Mouse (Mus musculus) limb, embryonic 10.5 days (tissue): ENCODE results near the gene Tmed1. TPM values are rescaled to one million over a fixed set of nuclear protein-coding genes. Genes with fewer than 3 reads are reported as not detected.

Source experiments
- DNase-seq: peaks from one replicate; pipeline ENCODE4 v3.0.0-alpha.2; 2017; ENCODE audit warnings: low spot score
- H3K27ac ChIP-seq: fragments of 300-500 bp; sonication (generic); 2 replicates; pipeline ENCODE4 v1.5.1; 2016; ENCODE audit warnings: mild to moderate bottlenecking
- H3K27me3 ChIP-seq: fragments of 300-500 bp; sonication (generic); 2 replicates; pipeline ENCODE4 v1.6.1; 2016; ENCODE audit warnings: low read depth, mild to moderate bottlenecking; ENCODE audit not compliant: poor library complexity, severe bottlenecking
- H3K36me3 ChIP-seq: fragments of 300-500 bp; sonication (generic); 2 replicates; pipeline ENCODE4 v1.6.1; 2016; ENCODE audit warnings: mild to moderate bottlenecking, moderate library complexity
- H3K4me1 ChIP-seq: fragments of 300-500 bp; sonication (generic); 2 replicates; pipeline ENCODE4 v1.6.1; 2016
- H3K4me3 ChIP-seq: fragments of 300-500 bp; sonication (generic); 2 replicates; pipeline ENCODE4 v1.5.1; 2016; ENCODE audit warnings: mild to moderate bottlenecking, moderate library complexity
- H3K9me3 ChIP-seq: fragments of 300-500 bp; sonication (generic); replicated peaks from 2 replicates; pipeline ENCODE4 v1.6.1; 2016; ENCODE audit warnings: mild to moderate bottlenecking
- WGBS: fragments of 180-500 bp; shearing (Covaris S2); methylation state at CpG from one replicate; pipeline ENCODE4 v1.1.7; 2016; 5-methylcytosine and 5-hydroxymethylcytosine counted together
- polyA plus RNA-seq: library from polyadenylated mRNA; unstranded; fragments of >200 nt; fragmentation: Nextera tagmentation; extraction: Ambion mirVana; gene quantifications from 2 replicates; pipeline ENCODE4 v1.2.1, GENCODE M21; 2016

The Tmed1 gene
- polyA plus RNA-seq, 1 experiment from 2014 or later = 137 TPM

DNA sequence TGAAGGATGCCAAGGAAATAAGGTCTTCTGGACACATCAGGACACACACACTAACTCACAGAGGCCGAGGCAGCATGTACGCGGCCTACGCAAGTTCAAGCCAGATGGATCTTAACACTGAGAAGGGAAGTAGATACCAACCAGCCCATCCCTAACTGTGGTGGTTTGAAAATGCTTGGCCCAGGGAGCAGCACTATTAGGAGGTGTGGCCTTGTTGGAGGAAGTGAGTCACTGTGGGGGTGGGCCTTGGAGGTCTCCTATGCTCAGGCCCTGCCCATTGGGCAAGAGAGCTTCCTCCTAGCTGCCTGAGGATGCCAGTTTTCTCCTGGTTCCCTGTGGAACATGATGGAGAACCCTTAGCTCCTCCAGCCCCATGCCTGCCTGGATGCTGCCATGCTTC is 3.4 kb upstream of the Tmed1 start:
- WGBS = 98% methylated on average over 4 of the region's 4 CpGs
- H3K36me3 ChIP-seq = peaks cover 8% of the 10 kb centered on the region
- no peak overlapping the region for H3K4me3 ChIP-seq
- H3K9me3 ChIP-seq = no peaks in the 10 kb centered on the region
- H3K4me1 ChIP-seq = peaks cover 16% of the 10 kb centered on the region
- no peaks in the 10 kb centered on the region for H3K27me3 ChIP-seq
- H3K27ac ChIP-seq = no peak overlapping the region
- no peak for DNase-seq

DNA sequence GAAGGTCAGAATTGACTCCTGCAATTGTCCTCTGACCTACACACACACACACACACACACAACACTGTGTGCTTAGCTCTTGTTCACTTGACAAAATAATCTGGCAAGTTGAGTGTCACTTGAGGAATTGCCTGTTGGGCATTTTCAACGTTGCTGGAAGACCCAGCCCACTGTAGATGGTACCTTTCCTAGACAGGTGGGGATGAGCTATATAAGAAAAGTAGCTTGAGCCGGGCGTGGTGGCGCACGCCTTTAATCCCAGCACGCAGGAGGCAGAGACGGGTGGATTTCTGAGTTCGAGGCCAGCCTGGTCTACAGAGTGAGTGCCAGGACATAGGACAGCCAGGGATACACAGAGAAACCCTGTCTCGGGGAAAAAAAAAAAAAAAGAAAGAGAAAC is 1.0 kb upstream of the Tmed1 start:
- Histone ChIP-seq H3K36me3 (peaks cover 32% of the 10 kb centered on the region), H3K4me1 (peaks cover 16% of the 10 kb centered on the region), H3K4me3 (peak overlapping the region; percentile 75), H3K9me3 (no peaks in the 10 kb centered on the region), H3K27me3 (no peaks in the 10 kb centered on the region), H3K27ac (peak overlapping the region; percentile 91)
- WGBS = 84% methylated on average over 9 of the region's 9 CpGs
- no peak for DNase-seq

DNA sequence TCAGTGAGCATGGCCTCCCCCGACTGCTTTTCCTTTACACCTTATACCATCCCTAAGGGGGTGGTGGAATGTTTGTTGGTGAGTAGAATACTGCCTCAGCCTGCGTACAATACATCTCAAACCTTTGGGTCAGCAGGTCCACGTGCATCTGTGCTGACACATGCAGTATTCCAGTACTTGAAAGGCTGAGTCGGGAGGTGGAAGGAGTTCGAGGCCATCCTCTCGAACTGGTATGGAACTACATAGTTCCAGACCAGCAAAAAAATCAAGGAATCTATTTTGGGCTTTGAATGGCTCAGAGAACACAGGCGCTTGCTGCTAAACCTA is 600 bp upstream of the Tmed1 start:
- Histone ChIP-seq H3K4me3 (peak overlapping the region; percentile 75), H3K36me3 (peaks cover 36% of the 10 kb centered on the region), H3K27me3 (no peaks in the 10 kb centered on the region), H3K27ac (peak overlapping the region; percentile 91), H3K4me1 (peaks cover 16% of the 10 kb centered on the region), H3K9me3 (no peaks in the 10 kb centered on the region)
- WGBS = 7% methylated on average over 7 of the region's 7 CpGs
- no peak for DNase-seq

DNA sequence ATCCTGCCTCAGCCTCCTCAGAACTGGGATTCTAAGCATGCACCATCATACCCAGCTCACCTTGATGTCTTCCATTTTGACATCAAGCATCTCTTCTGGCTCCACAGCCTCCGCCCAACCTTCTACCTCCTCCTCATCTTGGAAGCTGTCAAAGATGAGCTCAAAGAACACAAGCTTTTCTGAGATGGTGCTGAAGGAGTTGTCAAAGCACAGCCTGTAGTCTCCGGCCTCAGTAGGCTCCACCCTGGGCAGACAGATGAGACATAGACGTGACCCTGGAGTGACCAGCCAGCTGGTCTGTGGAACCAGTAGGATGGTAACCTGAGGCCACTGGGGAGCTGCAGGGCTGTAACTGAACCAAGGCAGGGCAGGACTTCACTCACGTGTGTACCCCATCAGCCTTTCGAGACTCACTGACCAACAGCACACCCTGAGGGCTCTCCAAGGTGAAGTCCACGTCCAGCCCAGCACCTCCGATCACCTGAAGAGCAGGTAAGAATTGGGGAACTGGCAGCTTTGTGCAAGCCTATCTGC is 1.1 kb downstream of the Tmed1 start:
- Histone ChIP-seq H3K36me3 (peaks cover 53% of the 10 kb centered on the region), H3K4me3 (peak overlapping the region; percentile 75), H3K27ac (peak overlapping the region; percentile 91; the same call in 1 of the 2 replicates), H3K4me1 (peaks cover 16% of the 10 kb centered on the region), H3K27me3 (no peaks in the 10 kb centered on the region), H3K9me3 (no peaks in the 10 kb centered on the region)
- DNase-seq = no peak
- 80% methylated on average over 7 of the region's 7 CpGs for WGBS

DNA sequence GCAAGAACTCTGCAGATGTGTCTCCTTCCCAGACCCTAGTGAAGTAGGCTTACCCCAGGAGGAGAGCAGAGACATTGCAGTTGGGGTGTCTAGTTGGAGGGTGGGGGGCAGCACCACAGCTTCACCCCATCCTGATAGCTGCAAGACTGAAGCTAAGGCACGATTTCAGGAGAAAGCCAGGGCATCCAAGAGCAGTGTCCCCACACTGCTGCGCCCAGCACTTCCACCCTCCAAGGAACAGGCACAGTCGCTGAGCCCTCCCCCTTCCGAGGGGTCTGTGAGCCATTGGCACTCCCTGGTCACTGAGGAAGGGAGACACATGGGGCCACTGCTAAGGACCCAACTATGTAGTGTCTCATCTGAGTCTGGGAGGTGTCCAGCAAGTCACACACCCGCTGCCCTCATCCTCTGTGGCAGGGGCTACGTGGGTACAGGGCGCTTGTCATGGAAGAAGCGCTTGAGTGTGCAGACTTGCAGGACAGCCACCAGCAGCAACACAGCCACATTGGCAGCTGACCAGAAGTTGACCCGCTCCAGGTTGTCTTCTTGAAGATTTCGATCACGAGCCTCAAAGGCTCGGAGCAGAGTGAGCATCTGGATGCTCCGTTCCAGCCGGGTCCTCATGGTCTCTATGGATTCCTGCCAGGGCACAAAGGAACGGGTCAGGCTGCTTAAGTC is 2.2 kb downstream of the Tmed1 start:
- H3K27me3 ChIP-seq = no peaks in the 10 kb centered on the region
- no peak for DNase-seq
- 93% methylated on average over 15 of the region's 15 CpGs for WGBS
- no peak overlapping the region for H3K27ac ChIP-seq
- no peaks in the 10 kb centered on the region for H3K9me3 ChIP-seq
- H3K4me1 ChIP-seq = peaks cover 16% of the 10 kb centered on the region
- no peak overlapping the region for H3K4me3 ChIP-seq
- peaks cover 63% of the 10 kb centered on the region for H3K36me3 ChIP-seq

GRCm38 (mm10) chr9:21505767-21506166 is 4.3 kb downstream of the Tmed1 start:
- H3K4me3 ChIP-seq = no peak overlapping the region
- H3K27ac ChIP-seq = no peak overlapping the region
- H3K27me3 ChIP-seq = no peaks in the 10 kb centered on the region
- H3K36me3 ChIP-seq = peaks cover 70% of the 10 kb centered on the region
- H3K9me3 ChIP-seq = no peaks in the 10 kb centered on the region
- DNase-seq = no peak
- H3K4me1 ChIP-seq = peaks cover 12% of the 10 kb centered on the region

- Histone ChIP-seq H3K36me3 (peaks cover 74% of the 10 kb centered on the region), H3K4me1 (0 out of 2 replicates have a peak, but pooled peaks cover 4% of the 10 kb centered on the region), H3K27ac (no peak overlapping the region)
These were observed 6.7 kb downstream of the Tmed1 start for GRCm38 (mm10) chr9:21503352-21503751.

DNA sequence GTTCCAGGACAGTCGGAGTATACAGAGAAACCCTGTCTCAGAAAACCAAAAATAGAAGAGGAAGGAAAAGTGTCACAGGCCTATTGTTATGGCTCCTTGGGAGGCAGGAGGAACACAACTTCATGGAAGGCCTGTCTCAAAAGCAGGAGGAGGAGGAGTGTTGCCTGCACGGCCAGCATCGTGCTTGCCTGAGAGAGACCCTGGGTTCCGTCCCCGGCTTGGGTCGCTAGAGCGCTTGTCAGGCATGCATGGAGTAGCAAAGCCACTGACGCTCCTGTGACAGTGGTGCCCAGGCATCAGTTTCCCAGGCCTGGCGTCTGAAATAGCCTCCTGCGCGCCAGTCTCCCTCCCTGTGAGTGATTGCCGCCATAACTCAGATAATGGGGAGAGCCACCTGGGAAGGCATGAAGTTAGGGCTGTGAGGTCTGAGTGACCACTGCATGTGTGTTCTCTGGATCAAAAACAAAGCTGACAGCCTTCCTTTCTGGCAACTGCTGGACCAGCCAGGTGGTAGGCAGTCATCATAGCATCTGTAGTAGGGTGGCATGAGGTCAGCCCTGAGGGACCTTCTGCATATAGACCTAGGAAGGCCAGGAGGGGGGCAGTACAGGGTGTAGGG is 11.7 kb downstream of the Tmed1 start:
- Histone ChIP-seq H3K27ac (peak overlapping the region; percentile 92), H3K4me3 (no peak overlapping the region), H3K4me1 (peaks cover 52% of the 10 kb centered on the region), H3K27me3 (no peaks in the 10 kb centered on the region), H3K36me3 (peaks cover 53% of the 10 kb centered on the region), H3K9me3 (no peaks in the 10 kb centered on the region)
- WGBS = 91% methylated on average over 12 of the region's 12 CpGs
- DNase-seq = no peak

More at GRCm38 (mm10) chr9:21503352-21503751, 6.7 kb downstream of the Tmed1 start:
- no peak for DNase-seq
- H3K27me3 ChIP-seq = no peaks in the 10 kb centered on the region
- no peak overlapping the region for H3K4me3 ChIP-seq
- 96% methylated on average over 8 of the region's 8 CpGs for WGBS
- no peaks in the 10 kb centered on the region for H3K9me3 ChIP-seq

DNA sequence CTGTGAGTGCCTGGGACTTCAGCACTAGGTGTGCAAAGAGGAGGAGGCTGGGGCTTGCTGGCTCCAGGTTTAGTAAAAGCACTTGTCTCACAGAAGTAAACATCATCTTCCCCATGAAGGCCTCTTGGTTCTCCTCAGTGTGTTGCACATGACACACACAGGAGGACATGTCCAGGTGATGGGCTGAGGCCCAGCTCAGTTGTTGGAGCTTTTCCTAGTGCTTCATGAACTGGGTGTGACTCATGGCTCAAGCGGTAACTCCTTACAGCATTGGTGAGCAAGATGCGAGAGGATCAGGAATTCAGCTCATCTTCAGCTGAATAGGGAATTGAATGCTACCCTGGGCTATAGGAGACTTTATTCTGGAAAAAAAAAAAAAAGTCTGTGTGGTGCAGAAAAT is 12.4 kb downstream of the Tmed1 start:
- Histone ChIP-seq H3K4me3 (peak overlapping the region; percentile 49; the same call in 1 of the 2 replicates), H3K36me3 (peaks cover 53% of the 10 kb centered on the region), H3K27ac (peak overlapping the region; percentile 92), H3K9me3 (no peaks in the 10 kb centered on the region), H3K27me3 (no peaks in the 10 kb centered on the region), H3K4me1 (peaks cover 52% of the 10 kb centered on the region)
- no peak for DNase-seq
- WGBS = 95% methylated on average over 2 of the region's 2 CpGs

DNA sequence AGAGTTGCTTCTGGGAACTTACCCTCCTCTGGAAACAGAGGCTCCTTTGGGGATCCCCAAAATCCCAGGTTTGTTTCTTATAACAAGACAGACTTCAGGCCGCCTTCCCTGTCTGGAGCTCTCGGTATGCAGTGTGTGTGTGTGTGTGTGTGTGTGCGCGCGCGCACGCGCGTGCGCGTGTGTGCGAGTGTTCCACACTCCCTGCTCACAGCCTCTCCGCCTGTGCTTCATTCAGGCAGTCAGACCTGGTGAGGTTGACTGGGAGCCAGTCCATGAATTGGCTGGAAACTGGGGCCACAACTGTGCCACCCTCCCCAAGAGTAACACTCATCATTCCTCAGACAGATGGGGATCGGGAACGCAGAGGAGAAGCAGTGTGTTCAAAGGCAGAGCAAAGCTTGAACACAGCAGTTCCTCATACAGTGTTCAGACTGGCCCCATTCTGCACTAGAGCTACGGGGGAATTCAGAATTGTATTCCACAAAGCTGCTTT is 13.0 kb downstream of the Tmed1 start:
- H3K4me3 ChIP-seq = peak overlapping the region; percentile 49
- peaks cover 57% of the 10 kb centered on the region for H3K36me3 ChIP-seq
- H3K27ac ChIP-seq = peak overlapping the region; percentile 92
- no peak for DNase-seq
- H3K27me3 ChIP-seq = no peaks in the 10 kb centered on the region
- H3K9me3 ChIP-seq = no peaks in the 10 kb centered on the region
- WGBS = 76% methylated on average over 16 of the region's 16 CpGs
- peaks cover 52% of the 10 kb centered on the region for H3K4me1 ChIP-seq

DNA sequence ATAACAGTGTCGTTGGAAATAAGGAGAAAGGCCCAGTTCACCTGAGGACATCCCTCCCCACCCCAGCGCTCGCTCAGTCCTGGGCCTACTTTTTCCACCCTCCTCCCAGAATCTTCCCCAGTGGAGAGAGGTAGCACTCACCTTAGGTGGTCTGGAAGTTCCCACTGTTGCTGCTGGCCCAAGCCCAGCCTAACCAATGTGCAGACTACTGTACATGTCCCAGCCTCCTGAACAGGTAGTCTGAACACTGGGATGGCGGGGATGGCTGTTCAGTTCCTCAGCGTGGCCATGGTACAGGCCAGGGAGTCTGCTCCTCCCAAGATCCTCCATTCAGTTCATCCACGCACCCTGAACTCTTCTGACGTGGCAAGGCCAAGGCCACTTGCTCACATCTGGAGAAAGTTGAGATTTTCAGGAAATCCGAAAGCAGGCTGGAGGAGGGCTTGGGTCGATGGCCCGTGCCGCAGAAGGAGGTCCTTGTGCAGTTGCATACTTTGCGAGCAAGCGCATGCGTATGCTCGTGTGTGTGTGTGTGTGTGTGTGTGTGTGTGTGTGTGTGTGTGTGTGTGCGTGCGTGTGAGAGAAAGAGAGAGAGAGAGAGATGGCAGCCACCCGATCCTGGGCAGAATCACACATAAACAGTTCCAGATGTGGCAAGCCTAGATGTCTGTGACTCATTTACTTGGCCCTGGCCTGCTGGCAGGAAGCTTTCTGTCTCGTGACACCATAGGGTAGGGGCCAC is 13.6 kb downstream of the Tmed1 start:
- WGBS = 36% methylated on average over 19 of the region's 19 CpGs
- peaks cover 60% of the 10 kb centered on the region for H3K36me3 ChIP-seq

DNA sequence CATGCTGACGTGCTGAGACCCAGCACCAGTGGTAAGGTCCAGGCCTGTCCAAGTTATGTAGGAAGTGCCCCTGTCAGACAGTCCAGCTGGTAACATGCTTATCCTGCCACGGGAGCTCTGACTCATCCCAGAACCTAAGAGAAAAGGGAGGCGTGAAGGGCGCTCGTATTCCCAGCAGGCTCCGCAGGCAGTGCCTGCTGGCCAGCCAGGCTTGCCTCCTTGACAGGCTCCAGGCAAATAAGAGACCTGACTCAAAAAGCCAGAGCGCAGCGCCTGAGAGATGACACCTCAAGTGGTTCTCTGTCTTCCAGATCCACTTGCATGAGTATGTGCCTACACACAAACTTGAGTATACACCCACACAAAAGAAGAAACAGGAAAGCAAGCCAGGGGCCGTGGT is 15.3 kb downstream of the Tmed1 start:
- WGBS = 83% methylated on average over 9 of the region's 9 CpGs
- peak overlapping the region; percentile 49 for H3K4me3 ChIP-seq
- DNase-seq = no peak
- peaks cover 68% of the 10 kb centered on the region for H3K36me3 ChIP-seq
- H3K4me1 ChIP-seq = peaks cover 52% of the 10 kb centered on the region
- no peaks in the 10 kb centered on the region for H3K27me3 ChIP-seq
- H3K9me3 ChIP-seq = no peaks in the 10 kb centered on the region
- H3K27ac ChIP-seq = peak overlapping the region; percentile 66

More for the DNA sequence above, 13.6 kb downstream of the Tmed1 start:
- Histone ChIP-seq H3K4me1 (peaks cover 52% of the 10 kb centered on the region), H3K9me3 (no peaks in the 10 kb centered on the region), H3K27ac (peak overlapping the region; percentile 92), H3K4me3 (peak overlapping the region; percentile 49), H3K27me3 (no peaks in the 10 kb centered on the region)
- DNase-seq = peak; percentile 88

- Histone ChIP-seq H3K4me1 (peaks cover 50% of the 10 kb centered on the region), H3K36me3 (peaks cover 68% of the 10 kb centered on the region), H3K27me3 (no peaks in the 10 kb centered on the region), H3K27ac (peak overlapping the region; percentile 66), H3K9me3 (no peaks in the 10 kb centered on the region), H3K4me3 (no peak overlapping the region)
- DNase-seq = no peak
- 64% methylated on average over 2 of the region's 2 CpGs for WGBS
These were observed 16.1 kb downstream of the Tmed1 start for GRCm38 (mm10) chr9:21493907-21494306.
